Mouse (Mus musculus): ENCODE data around the gene Ankrd50. TPM values are rescaled to one million over a fixed set of nuclear protein-coding genes. Genes with fewer than 3 reads are reported as not detected.

The Ankrd50 gene
- polyA plus RNA-seq, 1 experiment: 47.3 TPM

DNA sequence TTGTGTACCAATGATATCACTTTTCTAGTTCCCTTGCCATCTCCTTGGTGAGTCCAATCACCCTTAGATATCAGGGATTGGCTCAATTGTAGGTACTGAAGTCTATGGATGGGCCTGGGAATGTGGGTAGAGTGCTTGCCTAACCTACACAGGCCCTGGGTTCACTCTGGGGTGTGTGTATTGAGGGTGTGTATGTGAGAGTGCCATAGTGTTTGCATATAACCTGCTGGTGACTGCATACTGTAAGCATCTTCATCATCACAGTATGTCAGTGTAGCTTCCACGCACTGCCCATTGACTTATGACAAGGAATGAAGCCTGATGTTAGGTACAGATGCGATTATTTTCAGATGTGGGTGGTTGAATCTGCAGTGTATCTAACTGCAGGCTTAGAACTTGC, 17.1 kb upstream of the Ankrd50 start:
- H3K9ac ChIP-seq (ENCODE audit: low read depth, poor library complexity, severe bottlenecking): no peak overlapping the region
- H3K27ac ChIP-seq (ENCODE audit: insufficient read depth, low read length): no peak overlapping the region
- no peaks in the 10 kb centered on the region for H3K36me3 ChIP-seq (ENCODE audit: control insufficient read depth, insufficient read depth, low read length, poor library complexity, severe bottlenecking)
- H3K4me3 ChIP-seq (ENCODE audit: low read depth, low read length): no peak overlapping the region
- H3K4me1 ChIP-seq (ENCODE audit: control insufficient read depth, insufficient read depth, low read length): no peaks in the 10 kb centered on the region
- TF ChIP-seq EP300 (IDR thresholded peaks at IDR 0.05; ENCODE audit: insufficient read depth, low read depth, low read length) (no peak), CTCF (IDR thresholded peaks at IDR 0.05; ENCODE audit: low read depth, low read length) (no peak), POLR2A (IDR thresholded peaks at IDR 0.05; ENCODE audit: insufficient read depth, low read length) (no peak)
- H3K9me3 ChIP-seq (replicated peaks; ENCODE audit: control insufficient read depth, insufficient read depth, low read length, poor library complexity, severe bottlenecking): no peaks in the 10 kb centered on the region
- H3K27me3 ChIP-seq (ENCODE audit: control insufficient read depth, insufficient read depth, low read length, poor library complexity, severe bottlenecking): no peaks in the 10 kb centered on the region; the same call in 1 of the 2 replicates

DNA sequence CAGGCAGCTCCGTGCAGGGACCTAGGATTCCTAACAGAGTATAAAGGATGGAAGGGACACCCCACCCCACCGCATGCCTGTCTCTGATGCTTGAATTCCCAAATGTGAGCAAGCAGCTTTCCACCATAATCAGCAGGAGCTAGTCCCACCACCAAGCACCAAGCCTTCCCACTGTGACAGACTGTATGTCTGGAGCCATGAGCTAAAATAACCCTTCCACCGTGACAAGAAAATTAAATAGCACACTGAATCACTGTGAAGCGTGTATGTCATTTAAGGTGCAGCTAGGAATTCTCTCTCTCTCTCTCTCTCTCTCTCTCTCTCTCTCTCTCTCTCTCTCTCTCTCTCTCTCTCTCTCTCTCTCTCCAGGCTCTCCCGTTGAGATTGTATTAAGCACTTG, 16.7 kb upstream of the Ankrd50 start:
- no peak for TF ChIP-seq CTCF (IDR thresholded peaks at IDR 0.05; ENCODE audit: low read depth, low read length)
- no peak for TF ChIP-seq EP300 (IDR thresholded peaks at IDR 0.05; ENCODE audit: insufficient read depth, low read depth, low read length)
- TF ChIP-seq POLR2A (IDR thresholded peaks at IDR 0.05; ENCODE audit: insufficient read depth, low read length): no peak
- Histone ChIP-seq H3K27me3 (ENCODE audit: control insufficient read depth, insufficient read depth, low read length, poor library complexity, severe bottlenecking) (no peaks in the 10 kb centered on the region; the same call in 1 of the 2 replicates), H3K27ac (ENCODE audit: insufficient read depth, low read length) (no peak overlapping the region), H3K9ac (ENCODE audit: low read depth, poor library complexity, severe bottlenecking) (no peak overlapping the region), H3K36me3 (ENCODE audit: control insufficient read depth, insufficient read depth, low read length, poor library complexity, severe bottlenecking) (no peaks in the 10 kb centered on the region), H3K4me3 (ENCODE audit: low read depth, low read length) (no peak overlapping the region), H3K9me3 (replicated peaks; ENCODE audit: control insufficient read depth, insufficient read depth, low read length, poor library complexity, severe bottlenecking) (no peaks in the 10 kb centered on the region), H3K4me1 (ENCODE audit: control insufficient read depth, insufficient read depth, low read length) (no peaks in the 10 kb centered on the region)

DNA sequence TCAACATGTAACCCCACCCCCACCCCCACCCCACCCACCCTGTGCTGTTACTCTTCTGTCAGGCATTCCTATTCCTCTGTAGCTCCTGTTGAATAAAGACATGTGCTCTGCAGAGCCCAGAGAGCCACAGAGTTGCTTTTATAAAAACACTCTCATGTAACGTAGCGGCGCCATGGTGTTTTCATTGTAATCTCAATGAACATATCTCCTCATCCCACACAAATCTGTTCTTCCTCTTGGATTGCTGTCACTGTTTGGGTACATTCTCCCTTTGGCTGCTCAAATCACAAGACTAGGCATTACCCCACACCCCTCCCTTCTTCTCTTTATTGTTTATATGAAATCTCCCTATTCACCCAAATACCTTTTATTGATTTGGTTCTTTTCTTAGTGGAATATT, 13.9 kb upstream of the Ankrd50 start:
- Histone ChIP-seq H3K36me3 (ENCODE audit: control insufficient read depth, insufficient read depth, low read length, poor library complexity, severe bottlenecking) (no peaks in the 10 kb centered on the region), H3K9me3 (replicated peaks; ENCODE audit: control insufficient read depth, insufficient read depth, low read length, poor library complexity, severe bottlenecking) (no peaks in the 10 kb centered on the region), H3K4me1 (ENCODE audit: control insufficient read depth, insufficient read depth, low read length) (peaks cover 1% of the 10 kb centered on the region), H3K9ac (ENCODE audit: low read depth, poor library complexity, severe bottlenecking) (no peak overlapping the region), H3K27ac (ENCODE audit: insufficient read depth, low read length) (no peak overlapping the region), H3K4me3 (ENCODE audit: low read depth, low read length) (no peak overlapping the region), H3K27me3 (ENCODE audit: control insufficient read depth, insufficient read depth, low read length, poor library complexity, severe bottlenecking) (no peaks in the 10 kb centered on the region; the same call in 1 of the 2 replicates)
- TF ChIP-seq POLR2A (IDR thresholded peaks at IDR 0.05; ENCODE audit: insufficient read depth, low read length): no peak
- TF ChIP-seq CTCF (IDR thresholded peaks at IDR 0.05; ENCODE audit: low read depth, low read length): no peak
- TF ChIP-seq EP300 (IDR thresholded peaks at IDR 0.05; ENCODE audit: insufficient read depth, low read depth, low read length): no peak

- Histone ChIP-seq H3K36me3 (ENCODE audit: control insufficient read depth, insufficient read depth, low read length, poor library complexity, severe bottlenecking) (no peaks in the 10 kb centered on the region), H3K27me3 (ENCODE audit: control insufficient read depth, insufficient read depth, low read length, poor library complexity, severe bottlenecking) (no peaks in the 10 kb centered on the region; the same call in 1 of the 2 replicates)
- TF ChIP-seq CTCF (IDR thresholded peaks at IDR 0.05; ENCODE audit: low read depth, low read length) (no peak), EP300 (IDR thresholded peaks at IDR 0.05; ENCODE audit: insufficient read depth, low read depth, low read length) (no peak), POLR2A (IDR thresholded peaks at IDR 0.05; ENCODE audit: insufficient read depth, low read length) (no peak)
Measured at GRCm38 (mm10) chr3:38496795-38497385, 12.2 kb upstream of the Ankrd50 start.

DNA sequence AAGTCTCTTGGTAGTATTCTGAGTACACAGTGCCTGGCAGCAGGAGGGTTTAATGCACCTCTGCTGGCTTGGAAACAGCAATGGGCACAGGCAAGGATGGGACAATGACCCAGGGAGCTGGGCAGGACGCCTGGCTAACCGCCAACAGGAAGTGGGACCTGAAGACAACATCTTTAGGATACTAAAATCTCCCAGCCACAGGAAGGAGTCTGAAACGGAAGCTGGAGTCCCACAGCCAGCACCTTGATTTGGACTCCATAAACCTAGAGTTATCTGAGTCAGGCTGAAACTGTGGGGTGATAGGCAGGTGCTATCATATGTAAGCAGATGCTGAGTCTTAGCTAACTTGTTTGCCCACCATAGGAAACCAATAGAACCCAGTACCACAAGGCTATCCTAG, 7.1 kb upstream of the Ankrd50 start:
- no peaks in the 10 kb centered on the region for H3K27me3 ChIP-seq (ENCODE audit: control insufficient read depth, insufficient read depth, low read length, poor library complexity, severe bottlenecking)
- no peaks in the 10 kb centered on the region for H3K36me3 ChIP-seq (ENCODE audit: control insufficient read depth, insufficient read depth, low read length, poor library complexity, severe bottlenecking)
- no peak for TF ChIP-seq EP300 (IDR thresholded peaks at IDR 0.05; ENCODE audit: insufficient read depth, low read depth, low read length)
- no peak for TF ChIP-seq CTCF (IDR thresholded peaks at IDR 0.05; ENCODE audit: low read depth, low read length)
- no peak for TF ChIP-seq POLR2A (IDR thresholded peaks at IDR 0.05; ENCODE audit: insufficient read depth, low read length)
- H3K4me3 ChIP-seq (ENCODE audit: low read depth, low read length): no peak overlapping the region
- no peak overlapping the region for H3K9ac ChIP-seq (ENCODE audit: low read depth, poor library complexity, severe bottlenecking)
- peaks cover 1% of the 10 kb centered on the region for H3K4me1 ChIP-seq (ENCODE audit: control insufficient read depth, insufficient read depth, low read length)
- H3K9me3 ChIP-seq (replicated peaks; ENCODE audit: control insufficient read depth, insufficient read depth, low read length, poor library complexity, severe bottlenecking): no peaks in the 10 kb centered on the region
- H3K27ac ChIP-seq (ENCODE audit: insufficient read depth, low read length): no peak overlapping the region

More at GRCm38 (mm10) chr3:38496795-38497385, 12.2 kb upstream of the Ankrd50 start:
- H3K27ac ChIP-seq (ENCODE audit: insufficient read depth, low read length): no peak overlapping the region
- H3K9me3 ChIP-seq (replicated peaks; ENCODE audit: control insufficient read depth, insufficient read depth, low read length, poor library complexity, severe bottlenecking): no peaks in the 10 kb centered on the region
- peaks cover 1% of the 10 kb centered on the region for H3K4me1 ChIP-seq (ENCODE audit: control insufficient read depth, insufficient read depth, low read length)
- no peak overlapping the region for H3K4me3 ChIP-seq (ENCODE audit: low read depth, low read length)
- no peak overlapping the region for H3K9ac ChIP-seq (ENCODE audit: low read depth, poor library complexity, severe bottlenecking)

GRCm38 (mm10) chr3:38491236-38491635, 6.6 kb upstream of the Ankrd50 start:
- Histone ChIP-seq H3K9ac (ENCODE audit: low read depth, poor library complexity, severe bottlenecking) (no peak overlapping the region), H3K27ac (ENCODE audit: insufficient read depth, low read length) (no peak overlapping the region)
- TF ChIP-seq EP300 (IDR thresholded peaks at IDR 0.05; ENCODE audit: insufficient read depth, low read depth, low read length) (no peak), POLR2A (IDR thresholded peaks at IDR 0.05; ENCODE audit: insufficient read depth, low read length) (no peak), CTCF (IDR thresholded peaks at IDR 0.05; ENCODE audit: low read depth, low read length) (no peak)

More at GRCm38 (mm10) chr3:38491236-38491635, 6.6 kb upstream of the Ankrd50 start:
- Histone ChIP-seq H3K27me3 (ENCODE audit: control insufficient read depth, insufficient read depth, low read length, poor library complexity, severe bottlenecking) (no peaks in the 10 kb centered on the region), H3K36me3 (ENCODE audit: control insufficient read depth, insufficient read depth, low read length, poor library complexity, severe bottlenecking) (no peaks in the 10 kb centered on the region), H3K4me1 (ENCODE audit: control insufficient read depth, insufficient read depth, low read length) (peaks cover 1% of the 10 kb centered on the region), H3K9me3 (replicated peaks; ENCODE audit: control insufficient read depth, insufficient read depth, low read length, poor library complexity, severe bottlenecking) (no peaks in the 10 kb centered on the region), H3K4me3 (ENCODE audit: low read depth, low read length) (no peak overlapping the region)

Data from ES-Bruce4 (cell line).